Mouse (Mus musculus) stomach, postnatal 0 days (tissue): ENCODE results near the gene Igfbp1.

Experiments
- CTCF ChIP-seq: IDR thresholded peaks from 2 replicates; pipeline ENCODE4 v1.5.1; 2016; ENCODE audit warnings: antibody characterized with exemption, low read depth, mild to moderate bottlenecking, moderate library complexity
- EP300 ChIP-seq: optimal IDR thresholded peaks from 2 replicates; pipeline ENCODE3; 2016; ENCODE audit warnings: antibody characterized with exemption

DNA sequence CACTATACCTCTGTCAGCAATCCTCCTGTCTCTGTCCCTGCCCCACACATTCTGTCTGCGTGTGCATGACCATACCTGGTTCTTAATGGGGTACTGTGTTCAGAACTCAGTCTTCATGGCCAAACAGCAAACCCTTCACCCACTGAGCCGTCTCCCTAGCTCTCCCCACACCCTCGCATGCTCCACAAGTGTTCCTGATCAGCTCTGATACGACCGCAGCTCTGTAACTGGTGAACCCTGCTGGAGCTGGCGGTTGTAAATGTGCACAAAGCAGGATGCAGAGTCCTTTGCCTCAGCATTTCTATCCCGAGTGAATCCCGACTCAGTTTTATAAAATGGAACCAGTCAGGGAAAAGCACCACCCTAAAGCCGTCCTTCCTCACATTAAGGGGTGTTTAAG, 6.3 kb downstream of the Igfbp1 start:
- TF ChIP-seq CTCF (no peak), EP300 (no peak)
